In genomic region chr2:25258887-25259286, GRCm38 (mm10) we compare ENCODE assay signal across 11 mouse cellular contexts. TPM values are rescaled to one million over a fixed set of nuclear protein-coding genes. Genes with fewer than 3 reads are reported as not detected.
A peak's percentile ranks its signal among the peaks of the same experiment; 100 is the strongest.
DNase-seq lines count a peak whose midpoint lies in the region; ATAC-seq and TF ChIP-seq lines count a peak whose summit lies in the region.
"Had no signal": no experiment of that assay in that cellular context is flagged by ENCODE, and none has a peak within 500 bp of the region (broad histone marks: within the 10 kb centered on the region; RNA-seq: fewer than 3 reads in every experiment).

No protein-coding gene starts in this region.

- H3K27me3 ChIP-seq in heart, adult 2 months (ENCODE audit: control insufficient read depth, insufficient read depth, low read length): no peaks in the 10 kb centered on the region
- peaks cover 6% of the 10 kb centered on the region for H3K27me3 ChIP-seq in heart, embryonic 11.5 days (ENCODE audit: control insufficient read depth, insufficient read depth, low read length)
- H3K27me3 ChIP-seq in lung, postnatal 0 days (replicated peaks; ENCODE audit: insufficient read depth, low read length): no peaks in the 10 kb centered on the region
- no peaks in the 10 kb centered on the region for H3K27me3 ChIP-seq in MEL (ENCODE audit: control insufficient read depth in 1 of 2, insufficient read depth in 2 of 2, low read length in 2 of 2)

- TF ChIP-seq EP300 in heart, adult 2 months (IDR thresholded peaks at IDR 0.05; ENCODE audit: insufficient read depth, low read depth, low read length): no peak
- no peak for TF ChIP-seq EP300 in lung, postnatal 0 days (IDR thresholded peaks at IDR 0.05)
- TF ChIP-seq EP300 in MEL (IDR thresholded peaks at IDR 0.05; ENCODE audit: low read depth in 1 of 2, low read length in 2 of 2): no peak

- no peak overlapping the region for H3K4me3 ChIP-seq in heart, adult 2 months
- no peak overlapping the region for H3K4me3 ChIP-seq in heart, embryonic 11.5 days (ENCODE audit: low read depth, low read length)
- H3K4me3 ChIP-seq in lung, postnatal 0 days (ENCODE audit: low read depth, low read length): no peak overlapping the region
- 0 out of 4 replicates have a peak overlapping the region, but pooled peaks of 1 of the 2 experiments have one; percentile 20 for H3K4me3 ChIP-seq in MEL (ENCODE audit: control insufficient read depth in 1 of 2, insufficient read depth in 1 of 2, low read depth in 2 of 2, low read length in 2 of 2)
- H3K4me3 ChIP-seq: kidney, embryonic 15.5 days; neural tube, embryonic 13.5 days had no signal

- TF ChIP-seq POLR2A in heart, adult 2 months (IDR thresholded peaks at IDR 0.05; ENCODE audit: insufficient read depth, low read depth, low read length): no peak
- no peak for TF ChIP-seq POLR2A in MEL (IDR thresholded peaks at IDR 0.05; ENCODE audit: control insufficient read depth in 1 of 2, insufficient read depth in 1 of 2, low read depth in 1 of 2, low read length in 2 of 2, poor library complexity in 1 of 2)

- peaks cover 2% of the 10 kb centered on the region; the same call in 1 of the 2 replicates for H3K36me3 ChIP-seq in heart, adult 2 months (ENCODE audit: control insufficient read depth, insufficient read depth, low read length)
- H3K36me3 ChIP-seq in heart, embryonic 11.5 days (ENCODE audit: control insufficient read depth, insufficient read depth, low read length): no peaks in the 10 kb centered on the region
- H3K36me3 ChIP-seq in lung, postnatal 0 days (ENCODE audit: insufficient read depth, low read length): no peaks in the 10 kb centered on the region; the same call in 1 of the 2 replicates
- peaks cover 0 to 10% of the 10 kb centered on the region in 2 experiments; a peak in 2 of 4 replicates for H3K36me3 ChIP-seq in MEL (ENCODE audit: control insufficient read depth in 1 of 2, insufficient read depth in 2 of 2, low read length in 2 of 2)
- H3K36me3 ChIP-seq: kidney, embryonic 15.5 days; neural tube, embryonic 13.5 days had no signal

- DNase-seq in heart, adult 2 months: no peak
- no peak for DNase-seq in lung, postnatal 0 days (ENCODE audit: low spot score)
- DNase-seq in lung, postnatal 14 days: no peak
- DNase-seq in MEL (ENCODE audit: low read depth, low spot score): peak; percentile 65
- peak; percentile 68 for DNase-seq in naive thymus-derived CD4-positive, alpha-beta T cell, adult 2 months (ENCODE audit: low read depth)
- no peak for DNase-seq in layer of hippocampus, adult 8-10 months (ENCODE audit: low spot score in 2 of 2)
- no peak for DNase-seq in gastrocnemius, postnatal 10 days
- DNase-seq: midbrain, embryonic 14.5 days had no signal

- WGBS in heart, adult 2 months: 53% methylated on average over 2 of the region's 2 CpGs
- 49% methylated on average over 2 of the region's 2 CpGs for WGBS in heart, embryonic 11.5 days (ENCODE audit: insufficient replicate concordance)
- 68% methylated on average over 2 of the region's 2 CpGs for WGBS in lung, postnatal 0 days

- no peak overlapping the region for H3K9ac ChIP-seq in heart, adult 2 months (ENCODE audit: low read depth, low read length)
- H3K9ac ChIP-seq in heart, embryonic 11.5 days (ENCODE audit: low read depth, low read length): no peak overlapping the region
- no peak overlapping the region for H3K9ac ChIP-seq in lung, postnatal 0 days (replicated peaks; ENCODE audit: low read depth)
- H3K9ac ChIP-seq in MEL (ENCODE audit: control insufficient read depth, low read depth, low read length, poor library complexity, severe bottlenecking): peak overlapping the region; percentile 36; the same call in 1 of the 2 replicates
- H3K9ac ChIP-seq: kidney, embryonic 15.5 days; neural tube, embryonic 13.5 days had no signal

- intact Hi-C loops in heart, adult 2 months (cut with DNase I): loop anchor here (2.0 to 10.0 kb wide), 2 partner anchors 34 to 134 kb away; no protein-coding TSS in a partner anchor

- no peak overlapping the region for H3K27ac ChIP-seq in heart, adult 2 months
- no peak overlapping the region for H3K27ac ChIP-seq in heart, embryonic 11.5 days (ENCODE audit: low read depth, low read length)
- no peak overlapping the region for H3K27ac ChIP-seq in lung, postnatal 0 days (ENCODE audit: low read length)
- H3K27ac ChIP-seq in MEL (ENCODE audit: control insufficient read depth, low read depth, low read length): no peak overlapping the region
- H3K27ac ChIP-seq: kidney, embryonic 15.5 days; neural tube, embryonic 13.5 days had no signal

- TF ChIP-seq RAD21 in MEL (IDR thresholded peaks at IDR 0.05; ENCODE audit: low read depth, low read length): peak; percentile 81

- H3K4me2 ChIP-seq in heart, embryonic 11.5 days: no peak overlapping the region
- no peak overlapping the region for H3K4me2 ChIP-seq in lung, postnatal 0 days (replicated peaks; ENCODE audit: low read depth, low read length)
- H3K4me2 ChIP-seq: kidney, embryonic 15.5 days; neural tube, embryonic 13.5 days had no signal

- peaks cover 3% of the 10 kb centered on the region for H3K4me1 ChIP-seq in heart, adult 2 months (ENCODE audit: control insufficient read depth, insufficient read depth, low read length)
- peaks cover 19% of the 10 kb centered on the region for H3K4me1 ChIP-seq in heart, embryonic 11.5 days (ENCODE audit: control insufficient read depth, insufficient read depth, low read length)
- peaks cover 11% of the 10 kb centered on the region for H3K4me1 ChIP-seq in lung, postnatal 0 days (ENCODE audit: insufficient read depth, low read depth, low read length)
- peaks cover 2 to 16% of the 10 kb centered on the region in 2 experiments; a peak in 2 of 4 replicates for H3K4me1 ChIP-seq in MEL (ENCODE audit: control insufficient read depth in 1 of 2, insufficient read depth in 2 of 2, low read length in 2 of 2)

- no peaks in the 10 kb centered on the region for H3K9me3 ChIP-seq in heart, embryonic 11.5 days (replicated peaks; ENCODE audit: control insufficient read depth, low read length)
- H3K9me3 ChIP-seq in lung, postnatal 0 days (ENCODE audit: low read length): no peaks in the 10 kb centered on the region
- H3K9me3 ChIP-seq in MEL (replicated peaks; ENCODE audit: insufficient read depth, low read length): no peaks in the 10 kb centered on the region
- H3K9me3 ChIP-seq: kidney, embryonic 15.5 days; neural tube, embryonic 13.5 days had no signal

- no peaks in the 10 kb centered on the region for H3K79me2 ChIP-seq in heart, adult 2 months (replicated peaks; ENCODE audit: control insufficient read depth, insufficient read depth, low read length)
- H3K79me2 ChIP-seq in MEL (ENCODE audit: control insufficient read depth, insufficient read depth, low read length, poor library complexity): peaks cover 34% of the 10 kb centered on the region

- ATAC-seq in heart, embryonic 11.5 days (replicated peaks; ENCODE audit: insufficient number of reproducible peaks, low FRiP score, low TSS enrichment): no peak
- no peak for ATAC-seq in lung, postnatal 0 days

- peak; percentile 73 for TF ChIP-seq CTCF in heart, adult 2 months (IDR thresholded peaks at IDR 0.05)
- peak; percentile 65 for TF ChIP-seq CTCF in lung, postnatal 0 days (IDR thresholded peaks at IDR 0.05)
- TF ChIP-seq CTCF in MEL (IDR thresholded peaks at IDR 0.05 in 2 of 3, conservative IDR thresholded peaks at IDR 0.05 in 1 of 3; ENCODE audit: control insufficient read depth in 1 of 3, insufficient read depth in 1 of 3, low read depth in 2 of 3, low read length in 3 of 3, poor library complexity in 1 of 3, severe bottlenecking in 1 of 3): peak; percentile 59 to 78 (median 64)

RNA-seq across cellular contexts. Expression of gene Tprn, which starts 3.5 kb away (rescaled TPM):
- 1 to 10 TPM; 5.9 to 6.7 TPM for total RNA-seq in heart, adult 2 months (2021)
- polyA plus RNA-seq in heart, adult 2 months (2012; rRNA removed): 7.5 and 9.9 TPM in 2 replicates
- polyA plus RNA-seq in heart, embryonic 11.5 days (2014; fragmentation: Nextera tagmentation; extraction: Ambion mirVana): 3.3 TPM in 2 replicates
- polyA plus RNA-seq in lung, postnatal 0 days (2015; fragmentation: Nextera tagmentation; extraction: Ambion mirVana): 7.2 and 7.4 TPM in 2 replicates
- total RNA-seq in MEL (2012; rRNA removed): 26.1 and 32.9 TPM in 2 replicates
- polyA plus RNA-seq in MEL (2012; ENCODE audit: insufficient read depth in 1 of 2, insufficient read length in 2 of 2, low read depth in 1 of 2, low replicate concordance in 2 of 2, missing spikeins in 1 of 2): 10 to 100 TPM in 1 of 2 experiments, not detected in 1; 50.8 TPM
- 10 to 100 TPM; 19.9 to 27.8 (median 24.3) TPM for total RNA-seq in layer of hippocampus, adult 8-10 months (2022)
- 1 to 10 TPM; 4.7 to 6.8 TPM for total RNA-seq in gastrocnemius, postnatal 10 days (2021)

RNA-seq across cellular contexts. Expression of gene Tmem203, which starts 3.6 kb away (rescaled TPM):
- 10 to 100 TPM; 13.1 to 14.1 TPM for total RNA-seq in heart, adult 2 months (2021)
- 18.2 and 22.2 TPM in 2 replicates for polyA plus RNA-seq in heart, adult 2 months (2012; rRNA removed)
- 12.9 and 16.0 TPM in 2 replicates for polyA plus RNA-seq in heart, embryonic 11.5 days (2014; fragmentation: Nextera tagmentation; extraction: Ambion mirVana)
- 43.2 and 44.9 TPM in 2 replicates for polyA plus RNA-seq in lung, postnatal 0 days (2015; fragmentation: Nextera tagmentation; extraction: Ambion mirVana)
- total RNA-seq in MEL (2012; rRNA removed): 8.1 and 8.4 TPM in 2 replicates
- 10 to 100 TPM in 1 of 2 experiments, not detected in 1; 17.0 TPM for polyA plus RNA-seq in MEL (2012; ENCODE audit: insufficient read depth in 1 of 2, insufficient read length in 2 of 2, low read depth in 1 of 2, low replicate concordance in 2 of 2, missing spikeins in 1 of 2)
- total RNA-seq in layer of hippocampus, adult 8-10 months (2022): 10 to 100 TPM; 27.0 to 44.4 (median 33.9) TPM
- 10 to 100 TPM; 14.9 to 16.0 TPM for total RNA-seq in gastrocnemius, postnatal 10 days (2021)

RNA-seq across cellular contexts. Expression of gene AL732309.1, which starts 12.2 kb away (rescaled TPM):
- 1 to 10 TPM in 1 of 2 experiments, under 1 TPM in 1; 0.68 to 1.8 TPM for total RNA-seq in heart, adult 2 months (2021)
- 4.7 and 6.1 TPM in 2 replicates for polyA plus RNA-seq in heart, adult 2 months (2012; rRNA removed)
- 2.5 and 2.9 TPM in 2 replicates for polyA plus RNA-seq in heart, embryonic 11.5 days (2014; fragmentation: Nextera tagmentation; extraction: Ambion mirVana)
- polyA plus RNA-seq in lung, postnatal 0 days (2015; fragmentation: Nextera tagmentation; extraction: Ambion mirVana): 4.1 and 4.3 TPM in 2 replicates
- total RNA-seq in MEL (2012; rRNA removed): 8.2 and 11.5 TPM in 2 replicates
- polyA plus RNA-seq in MEL (2012; ENCODE audit: insufficient read depth in 1 of 2, insufficient read length in 2 of 2, low read depth in 1 of 2, low replicate concordance in 2 of 2, missing spikeins in 1 of 2): 1 to 10 TPM in 1 of 2 experiments, not detected in 1; 4.8 TPM
- 1 to 10 TPM; 3.3 to 5.5 (median 4.4) TPM for total RNA-seq in layer of hippocampus, adult 8-10 months (2022)
- 1 to 10 TPM; 1.3 to 1.4 TPM for total RNA-seq in gastrocnemius, postnatal 10 days (2021)

RNA-seq across cellular contexts. Expression of gene Ssna1, which starts 13.4 kb away (rescaled TPM):
- 10 to 100 TPM; 39.7 to 41.5 TPM for total RNA-seq in heart, adult 2 months (2021)
- polyA plus RNA-seq in heart, adult 2 months (2012; rRNA removed): 33.1 and 36.3 TPM in 2 replicates
- 156 and 175 TPM in 2 replicates for polyA plus RNA-seq in heart, embryonic 11.5 days (2014; fragmentation: Nextera tagmentation; extraction: Ambion mirVana)
- polyA plus RNA-seq in lung, postnatal 0 days (2015; fragmentation: Nextera tagmentation; extraction: Ambion mirVana): 146 and 173 TPM in 2 replicates
- total RNA-seq in MEL (2012; rRNA removed): 194 and 226 TPM in 2 replicates
- 100 to 1,000 TPM in 1 of 2 experiments, not detected in 1; 158 TPM for polyA plus RNA-seq in MEL (2012; ENCODE audit: insufficient read depth in 1 of 2, insufficient read length in 2 of 2, low read depth in 1 of 2, low replicate concordance in 2 of 2, missing spikeins in 1 of 2)
- total RNA-seq in layer of hippocampus, adult 8-10 months (2022): 10 to 100 TPM; 59.0 to 71.0 (median 64.3) TPM
- total RNA-seq in gastrocnemius, postnatal 10 days (2021): 10 to 100 TPM; 39.5 to 40.3 TPM

RNA-seq across cellular contexts. Expression of gene Anapc2, which starts 13.4 kb away (rescaled TPM):
- 10 to 100 TPM; 36.0 to 36.3 TPM for total RNA-seq in heart, adult 2 months (2021)
- 57.2 and 68.2 TPM in 2 replicates for polyA plus RNA-seq in heart, adult 2 months (2012; rRNA removed)
- 73.0 and 76.1 TPM in 2 replicates for polyA plus RNA-seq in heart, embryonic 11.5 days (2014; fragmentation: Nextera tagmentation; extraction: Ambion mirVana)
- polyA plus RNA-seq in lung, postnatal 0 days (2015; fragmentation: Nextera tagmentation; extraction: Ambion mirVana): 88.4 and 89.0 TPM in 2 replicates
- total RNA-seq in MEL (2012; rRNA removed): 9.8 and 10.3 TPM in 2 replicates
- polyA plus RNA-seq in MEL (2012; ENCODE audit: insufficient read depth in 1 of 2, insufficient read length in 2 of 2, low read depth in 1 of 2, low replicate concordance in 2 of 2, missing spikeins in 1 of 2): 10 to 100 TPM in 1 of 2 experiments, not detected in 1; 67.0 TPM
- total RNA-seq in layer of hippocampus, adult 8-10 months (2022): 100 to 1,000 TPM in 2 of 4 experiments, 10 to 100 TPM in 2; 87.9 to 110 (median 99.0) TPM
- total RNA-seq in gastrocnemius, postnatal 10 days (2021): 10 to 100 TPM; 35.2 to 52.2 TPM

Comparison
In these comparisons a context has a peak if more than half of its experiments do, and no peak if none do; other contexts are left out.
1. DNase-seq: peak in MEL (single experiment) and naive thymus-derived CD4-positive, alpha-beta T cell, adult 2 months (single experiment); none in heart, adult 2 months (0 of 2), lung, postnatal 0 days (single experiment), lung, postnatal 14 days (single experiment), layer of hippocampus, adult 8-10 months (0 of 2) and gastrocnemius, postnatal 10 days (single experiment).
2. Peak in every context shown above with its lines, with median percentiles within 50 percentile points of each other: CTCF ChIP-seq.